Comparison of ENCODE assay signal across 24 mouse cellular contexts in the genomic region with DNA sequence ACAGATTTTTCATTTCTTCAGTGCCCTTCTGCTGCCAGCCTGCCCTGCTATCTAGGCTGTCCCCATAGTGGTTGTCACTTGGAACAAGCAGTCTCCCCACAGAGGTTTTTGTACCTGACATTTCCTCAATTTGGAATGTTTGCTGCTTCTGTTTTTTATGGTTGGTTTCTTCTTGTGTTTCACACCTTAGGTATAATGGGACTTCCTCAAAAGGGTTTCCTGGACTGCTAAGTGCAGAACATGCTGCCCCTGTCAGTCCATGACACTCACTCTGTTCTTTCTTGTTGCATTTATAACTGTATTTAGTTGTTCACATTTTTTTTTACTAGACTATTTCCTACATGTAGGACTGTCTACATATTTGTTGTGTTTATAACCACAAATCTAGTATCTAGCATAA. TPM values are rescaled to one million over a fixed set of nuclear protein-coding genes. Genes with fewer than 3 reads are reported as not detected.
"Had no signal": no experiment of that assay in that cellular context is flagged by ENCODE, and none has a peak within 500 bp of the region (broad histone marks: within the 10 kb centered on the region; RNA-seq: fewer than 3 reads in every experiment).

No protein-coding gene starts in this region.

- DNase-seq: liver, postnatal 0 days; lung, adult 2 months; lung, postnatal 4 days; midbrain, embryonic 14.5 days; right cerebral cortex, postnatal 14 days; thymus, adult 18-20 months; thymus, postnatal 14 days; thymus, postnatal 36 days had no signal

- H3K4me3 ChIP-seq: liver, embryonic 15.5 days; lung, embryonic 15.5 days; midbrain, embryonic 10.5 days; midbrain, embryonic 12.5 days; myocyte; neural tube, embryonic 13.5 days; neural tube, embryonic 15.5 days had no signal

- H3K36me3 ChIP-seq: liver, embryonic 15.5 days; lung, embryonic 15.5 days; midbrain, embryonic 10.5 days; midbrain, embryonic 12.5 days; neural tube, embryonic 13.5 days; neural tube, embryonic 15.5 days had no signal

- H3K9ac ChIP-seq: liver, embryonic 15.5 days; liver, postnatal 0 days; lung, embryonic 15.5 days; midbrain, embryonic 12.5 days; neural tube, embryonic 13.5 days; neural tube, embryonic 15.5 days had no signal

- H3K4me2 ChIP-seq: liver, embryonic 15.5 days; lung, embryonic 15.5 days; midbrain, embryonic 12.5 days; neural tube, embryonic 13.5 days; neural tube, embryonic 15.5 days had no signal

- H3K27ac ChIP-seq: liver, embryonic 15.5 days; lung, embryonic 15.5 days; midbrain, embryonic 10.5 days; midbrain, embryonic 12.5 days; neural tube, embryonic 13.5 days; neural tube, embryonic 15.5 days had no signal

- H3K27me3 ChIP-seq: liver, embryonic 15.5 days; lung, embryonic 15.5 days; midbrain, embryonic 12.5 days; neural tube, embryonic 13.5 days; neural tube, embryonic 15.5 days had no signal

- H3K9me3 ChIP-seq: liver, embryonic 15.5 days; lung, embryonic 15.5 days; midbrain, embryonic 10.5 days; midbrain, embryonic 12.5 days; neural tube, embryonic 13.5 days; neural tube, embryonic 15.5 days had no signal

- H3K4me1 ChIP-seq: liver, embryonic 15.5 days; lung, embryonic 15.5 days; midbrain, embryonic 10.5 days; midbrain, embryonic 12.5 days; neural tube, embryonic 13.5 days; neural tube, embryonic 15.5 days had no signal

- ATAC-seq: liver, postnatal 0 days; lung, postnatal 0 days; midbrain, embryonic 16.5 days had no signal

RNA-seq across cellular contexts. Expression of a gene that starts 5.4 kb away (rescaled TPM):
- total RNA-seq: megakaryocyte, adult 5-6 weeks; megakaryocyte-erythroid progenitor cell, adult 5-6 weeks had no signal
- polyA plus RNA-seq: liver, embryonic 15.5 days; liver, postnatal 0 days; lung, adult 2 months; lung, embryonic 15.5 days; lung, postnatal 0 days; midbrain, embryonic 10.5 days; midbrain, embryonic 12.5 days; midbrain, embryonic 14.5 days; midbrain, embryonic 16.5 days; myocyte; neural tube, embryonic 11.5 days; neural tube, embryonic 13.5 days; spleen, adult 2 months; stomach, embryonic 14.5 days; stomach, embryonic 16.5 days; thymus, postnatal 0 days had no signal

RNA-seq across cellular contexts. Expression of a gene that starts 19.1 kb away (rescaled TPM):
- total RNA-seq: megakaryocyte, adult 5-6 weeks; megakaryocyte-erythroid progenitor cell, adult 5-6 weeks had no signal
- polyA plus RNA-seq: liver, embryonic 15.5 days; liver, postnatal 0 days; lung, adult 2 months; lung, embryonic 15.5 days; lung, postnatal 0 days; midbrain, embryonic 10.5 days; midbrain, embryonic 12.5 days; midbrain, embryonic 14.5 days; midbrain, embryonic 16.5 days; myocyte; neural tube, embryonic 11.5 days; neural tube, embryonic 13.5 days; neural tube, embryonic 15.5 days; spleen, adult 2 months; stomach, embryonic 14.5 days; stomach, embryonic 16.5 days; thymus, postnatal 0 days had no signal

RNA-seq across cellular contexts. Expression of a gene that starts 33.6 kb away (rescaled TPM):
- total RNA-seq: megakaryocyte, adult 5-6 weeks; megakaryocyte-erythroid progenitor cell, adult 5-6 weeks had no signal
- polyA plus RNA-seq: liver, embryonic 15.5 days; liver, postnatal 0 days; lung, adult 2 months; lung, embryonic 15.5 days; lung, postnatal 0 days; midbrain, embryonic 10.5 days; midbrain, embryonic 12.5 days; midbrain, embryonic 14.5 days; myocyte; neural tube, embryonic 11.5 days; neural tube, embryonic 13.5 days; neural tube, embryonic 15.5 days; spleen, adult 2 months; stomach, embryonic 14.5 days; stomach, embryonic 16.5 days; thymus, postnatal 0 days had no signal

RNA-seq across cellular contexts. Expression of a gene that starts 47.8 kb away (rescaled TPM):
- total RNA-seq: megakaryocyte, adult 5-6 weeks; megakaryocyte-erythroid progenitor cell, adult 5-6 weeks had no signal
- polyA plus RNA-seq: liver, embryonic 15.5 days; liver, postnatal 0 days; lung, adult 2 months; lung, embryonic 15.5 days; lung, postnatal 0 days; midbrain, embryonic 10.5 days; midbrain, embryonic 12.5 days; midbrain, embryonic 14.5 days; midbrain, embryonic 16.5 days; myocyte; neural tube, embryonic 11.5 days; neural tube, embryonic 13.5 days; neural tube, embryonic 15.5 days; spleen, adult 2 months; stomach, embryonic 14.5 days; thymus, postnatal 0 days had no signal
